Mouse (Mus musculus): ENCODE measurements around the gene Ccdc114. TPM values are rescaled to one million over a fixed set of nuclear protein-coding genes. Genes with fewer than 3 reads are reported as not detected.
"Not testable (repeated sequence)": the region's sequence is repeated elsewhere in the genome, so short reads cannot be mapped to it uniquely, and the experiment has no call there.

Gene Ccdc114
- polyA plus RNA-seq, 1 experiment: 10.2 TPM

DNA sequence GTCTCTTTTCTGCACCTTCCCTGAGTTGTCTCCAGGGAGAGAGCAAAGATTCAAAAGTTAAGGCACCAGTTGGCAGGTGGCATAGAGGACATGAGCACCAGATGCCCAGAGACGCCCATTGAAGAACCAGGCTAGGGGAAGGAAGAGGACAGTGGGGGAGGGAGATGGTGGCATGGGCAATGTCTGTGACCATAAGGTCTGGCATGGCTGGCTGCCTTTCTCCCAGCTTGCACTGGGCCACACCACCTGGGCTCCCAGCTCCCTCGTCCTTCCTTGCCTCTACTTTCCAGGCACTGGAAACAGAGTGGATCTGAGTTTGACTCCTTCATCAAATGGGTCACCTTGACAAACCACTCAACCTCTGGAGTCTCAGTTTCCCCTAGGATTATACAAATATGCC is 31.2 kb upstream of the Ccdc114 start:
- Histone ChIP-seq H3K36me3 (ENCODE audit: control insufficient read depth, insufficient read depth, low read length, poor library complexity, severe bottlenecking) (no peaks in the 10 kb centered on the region), H3K27me3 (ENCODE audit: control insufficient read depth, insufficient read depth, low read length, poor library complexity, severe bottlenecking) (no peaks in the 10 kb centered on the region), H3K9ac (ENCODE audit: low read depth, poor library complexity, severe bottlenecking) (no peak overlapping the region), H3K27ac (ENCODE audit: insufficient read depth, low read length) (no peak overlapping the region), H3K4me1 (ENCODE audit: control insufficient read depth, insufficient read depth, low read length) (no peaks in the 10 kb centered on the region), H3K9me3 (replicated peaks; ENCODE audit: control insufficient read depth, insufficient read depth, low read length, poor library complexity, severe bottlenecking) (no peaks in the 10 kb centered on the region), H3K4me3 (ENCODE audit: low read depth, low read length) (no peak overlapping the region)
- no peak for TF ChIP-seq EP300 (IDR thresholded peaks at IDR 0.05; ENCODE audit: insufficient read depth, low read depth, low read length)
- no peak for TF ChIP-seq POLR2A (IDR thresholded peaks at IDR 0.05; ENCODE audit: insufficient read depth, low read length)
- TF ChIP-seq CTCF (IDR thresholded peaks at IDR 0.05; ENCODE audit: low read depth, low read length): no peak

DNA sequence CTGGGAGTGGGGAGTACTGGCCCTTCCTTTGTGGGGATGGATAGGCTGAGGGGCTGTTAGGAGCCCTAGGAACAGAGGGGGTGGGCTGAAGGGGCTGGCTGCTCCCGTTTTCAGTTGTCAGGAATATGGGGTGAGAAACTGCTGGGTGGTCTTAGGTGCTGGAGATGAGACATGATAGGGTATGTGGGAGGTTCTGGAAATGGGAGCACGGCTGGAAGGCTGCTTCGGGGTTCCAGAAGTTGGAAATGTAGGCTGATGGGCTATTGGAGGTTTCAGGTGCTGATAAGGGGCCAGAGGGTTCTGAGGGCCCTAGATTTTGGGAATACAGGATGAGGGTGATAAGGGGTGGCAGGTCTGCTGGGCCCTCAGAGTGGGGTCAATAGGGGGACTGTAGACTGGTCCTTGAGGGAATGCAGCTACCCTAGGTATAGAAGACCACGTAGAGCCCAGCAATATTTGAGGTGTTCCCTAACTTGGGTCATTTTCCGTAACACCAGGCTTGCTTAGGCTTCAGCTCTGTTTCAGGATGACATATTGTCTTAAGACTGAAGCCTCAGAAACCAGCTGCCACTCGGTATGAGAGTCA is 27.8 kb upstream of the Ccdc114 start:
- no peaks in the 10 kb centered on the region for H3K36me3 ChIP-seq (ENCODE audit: control insufficient read depth, insufficient read depth, low read length, poor library complexity, severe bottlenecking)
- H3K4me3 ChIP-seq (ENCODE audit: low read depth, low read length): peak overlapping the region; percentile 54
- TF ChIP-seq EP300 (IDR thresholded peaks at IDR 0.05; ENCODE audit: insufficient read depth, low read depth, low read length): no peak
- no peak for TF ChIP-seq POLR2A (IDR thresholded peaks at IDR 0.05; ENCODE audit: insufficient read depth, low read length)
- no peak for TF ChIP-seq CTCF (IDR thresholded peaks at IDR 0.05; ENCODE audit: low read depth, low read length)
- peak overlapping the region; percentile 50 for H3K9ac ChIP-seq (ENCODE audit: low read depth, poor library complexity, severe bottlenecking)
- H3K27me3 ChIP-seq (ENCODE audit: control insufficient read depth, insufficient read depth, low read length, poor library complexity, severe bottlenecking): no peaks in the 10 kb centered on the region
- H3K27ac ChIP-seq (ENCODE audit: insufficient read depth, low read length): no peak overlapping the region
- no peaks in the 10 kb centered on the region for H3K4me1 ChIP-seq (ENCODE audit: control insufficient read depth, insufficient read depth, low read length)
- H3K9me3 ChIP-seq (replicated peaks; ENCODE audit: control insufficient read depth, insufficient read depth, low read length, poor library complexity, severe bottlenecking): no peaks in the 10 kb centered on the region

DNA sequence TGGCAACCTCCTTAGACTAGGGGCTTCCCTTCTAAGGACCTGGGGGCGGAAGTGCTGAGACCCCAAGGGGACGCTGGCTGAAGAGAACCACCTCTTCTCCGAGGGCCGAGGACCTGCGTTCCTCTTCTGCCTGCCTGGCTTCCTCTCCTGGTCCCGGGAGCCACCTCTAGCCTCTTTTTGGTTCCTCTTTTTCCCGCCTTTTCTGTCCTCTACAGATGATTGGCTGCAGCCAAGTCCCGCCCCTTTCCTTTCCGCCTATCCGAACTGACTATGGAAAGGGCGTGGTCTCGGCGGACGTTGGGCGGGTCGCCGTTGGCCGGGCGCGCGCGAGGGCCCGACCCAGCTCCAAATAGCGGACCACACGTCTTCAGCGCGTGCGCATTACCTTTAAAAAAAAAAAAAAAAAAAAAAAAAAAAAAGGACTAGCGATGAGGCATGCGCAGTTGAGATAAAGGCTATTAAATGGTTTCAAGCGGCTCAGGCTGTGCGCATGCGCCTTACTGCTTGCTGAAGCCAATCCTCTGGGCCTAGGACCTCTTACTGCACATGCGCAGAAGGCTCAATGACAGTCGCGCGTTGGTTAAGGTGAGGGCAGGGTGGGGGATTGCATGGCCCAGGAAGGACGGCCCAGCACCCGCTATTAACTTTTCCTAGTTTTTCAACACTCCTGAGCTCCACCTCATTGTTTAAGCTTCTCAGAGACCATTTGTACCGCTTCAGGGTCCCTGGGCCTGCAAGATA is 27.2 kb upstream of the Ccdc114 start, which contains the start of the genes Syngr4 and Tmem143:
Gene Syngr4 (minus strand): TSS at position 198 of the 741 bp plus-strand sequence.
Gene Tmem143 (plus strand): TSS at position 425 of the 741 bp plus-strand sequence.
- Histone ChIP-seq H3K27me3 (ENCODE audit: control insufficient read depth, insufficient read depth, low read length, poor library complexity, severe bottlenecking) (no peaks in the 10 kb centered on the region), H3K4me3 (ENCODE audit: low read depth, low read length) (peak within 1 kb of the TSS; percentile 86), H3K36me3 (ENCODE audit: control insufficient read depth, insufficient read depth, low read length, poor library complexity, severe bottlenecking) (no peaks in the 10 kb centered on the region), H3K4me1 (ENCODE audit: control insufficient read depth, insufficient read depth, low read length) (no peaks in the 10 kb centered on the region), H3K27ac (ENCODE audit: insufficient read depth, low read length) (peak within 1 kb of the TSS; percentile 83), H3K9ac (ENCODE audit: low read depth, poor library complexity, severe bottlenecking) (peak within 1 kb of the TSS; percentile 78), H3K9me3 (replicated peaks; ENCODE audit: control insufficient read depth, insufficient read depth, low read length, poor library complexity, severe bottlenecking) (no peaks in the 10 kb centered on the region)
- no peak for TF ChIP-seq CTCF (IDR thresholded peaks at IDR 0.05; ENCODE audit: low read depth, low read length)
- TF ChIP-seq POLR2A (IDR thresholded peaks at IDR 0.05; ENCODE audit: insufficient read depth, low read length): peak; percentile 55

DNA sequence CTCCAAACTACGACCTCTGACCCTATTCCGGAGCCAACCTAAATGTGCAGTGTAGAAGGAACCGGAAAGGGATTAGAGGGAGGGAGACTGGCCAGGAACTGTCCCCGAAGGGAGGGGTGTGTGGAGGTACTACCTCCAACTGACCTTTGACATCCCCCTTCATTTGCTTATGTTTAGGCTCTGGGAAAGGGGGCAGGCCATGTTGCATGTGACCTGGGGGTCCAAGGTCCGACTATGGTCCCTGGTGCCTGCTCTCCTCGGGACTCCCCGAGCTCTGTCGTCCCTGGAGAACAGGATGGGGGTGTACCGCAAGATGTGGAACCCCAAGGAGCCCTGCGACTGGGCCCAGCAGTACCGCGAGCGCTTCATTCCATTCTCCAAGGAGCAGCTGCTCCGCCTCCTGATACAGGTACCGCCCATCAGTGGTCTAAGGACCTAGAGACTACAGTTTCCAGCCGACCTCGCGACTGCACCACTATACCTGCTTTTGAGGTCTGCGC is 26.6 kb upstream of the Ccdc114 start:
- Histone ChIP-seq H3K36me3 (ENCODE audit: control insufficient read depth, insufficient read depth, low read length, poor library complexity, severe bottlenecking) (no peaks in the 10 kb centered on the region), H3K4me3 (ENCODE audit: low read depth, low read length) (peak overlapping the region; percentile 86), H3K9me3 (replicated peaks; ENCODE audit: control insufficient read depth, insufficient read depth, low read length, poor library complexity, severe bottlenecking) (no peaks in the 10 kb centered on the region), H3K27me3 (ENCODE audit: control insufficient read depth, insufficient read depth, low read length, poor library complexity, severe bottlenecking) (no peaks in the 10 kb centered on the region), H3K27ac (ENCODE audit: insufficient read depth, low read length) (peak overlapping the region; percentile 83), H3K4me1 (ENCODE audit: control insufficient read depth, insufficient read depth, low read length) (no peaks in the 10 kb centered on the region), H3K9ac (ENCODE audit: low read depth, poor library complexity, severe bottlenecking) (peak overlapping the region; percentile 78)
- TF ChIP-seq POLR2A (IDR thresholded peaks at IDR 0.05; ENCODE audit: insufficient read depth, low read length): no peak
- no peak for TF ChIP-seq EP300 (IDR thresholded peaks at IDR 0.05; ENCODE audit: insufficient read depth, low read depth, low read length)
- TF ChIP-seq CTCF (IDR thresholded peaks at IDR 0.05; ENCODE audit: low read depth, low read length): no peak

DNA sequence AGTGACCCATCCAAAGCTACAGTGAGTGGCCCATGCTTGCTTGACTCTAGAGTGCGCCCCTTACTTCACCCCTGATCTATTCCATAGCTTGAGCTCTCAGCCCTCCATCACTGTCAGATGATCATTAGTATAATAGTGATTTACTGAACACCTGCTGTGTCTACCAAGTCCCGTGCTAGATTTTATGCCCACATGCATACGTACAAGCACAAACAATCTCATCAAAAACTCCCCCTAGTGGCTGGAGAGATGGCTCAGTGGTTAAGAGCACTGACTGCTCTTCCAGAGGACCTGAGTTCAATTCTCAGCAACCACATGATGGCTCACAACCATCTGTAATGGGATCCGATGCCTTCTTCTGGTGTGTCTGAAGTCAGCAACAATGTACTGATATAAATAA is 25.7 kb upstream of the Ccdc114 start:
- Histone ChIP-seq H3K9ac (ENCODE audit: low read depth, poor library complexity, severe bottlenecking) (peak overlapping the region; percentile 78), H3K27ac (ENCODE audit: insufficient read depth, low read length) (peak overlapping the region; percentile 62), H3K4me3 (ENCODE audit: low read depth, low read length) (peak overlapping the region; percentile 69)
- not testable (repeated sequence) for H3K4me1 ChIP-seq (ENCODE audit: control insufficient read depth, insufficient read depth, low read length); H3K27me3 ChIP-seq (ENCODE audit: control insufficient read depth, insufficient read depth, low read length, poor library complexity, severe bottlenecking); H3K36me3 ChIP-seq (ENCODE audit: control insufficient read depth, insufficient read depth, low read length, poor library complexity, severe bottlenecking); H3K9me3 ChIP-seq (replicated peaks; ENCODE audit: control insufficient read depth, insufficient read depth, low read length, poor library complexity, severe bottlenecking)

DNA sequence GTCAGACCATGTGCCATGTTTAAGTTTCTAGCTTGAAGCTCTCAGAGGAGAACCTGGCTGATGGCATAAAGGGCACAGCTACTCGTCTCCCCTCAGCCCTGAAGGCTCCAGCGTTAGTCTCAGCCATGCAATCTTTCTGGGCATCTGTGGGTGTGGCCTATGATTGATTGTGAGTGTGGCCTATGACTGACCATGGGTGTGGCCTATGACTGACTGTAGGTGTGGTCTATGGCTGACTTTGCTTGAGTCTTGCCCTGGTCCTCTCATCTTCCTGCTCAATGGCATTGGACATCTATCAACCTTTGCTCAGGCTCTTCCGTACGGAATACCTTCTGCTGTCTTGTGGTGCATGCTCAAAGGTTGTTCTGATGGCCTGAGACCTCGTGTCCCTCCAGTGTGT is 22.3 kb upstream of the Ccdc114 start:
- Histone ChIP-seq H3K27me3 (ENCODE audit: control insufficient read depth, insufficient read depth, low read length, poor library complexity, severe bottlenecking) (no peaks in the 10 kb centered on the region), H3K36me3 (ENCODE audit: control insufficient read depth, insufficient read depth, low read length, poor library complexity, severe bottlenecking) (no peaks in the 10 kb centered on the region), H3K27ac (ENCODE audit: insufficient read depth, low read length) (no peak overlapping the region), H3K4me3 (ENCODE audit: low read depth, low read length) (no peak overlapping the region), H3K9ac (ENCODE audit: low read depth, poor library complexity, severe bottlenecking) (no peak overlapping the region), H3K4me1 (ENCODE audit: control insufficient read depth, insufficient read depth, low read length) (no peaks in the 10 kb centered on the region), H3K9me3 (replicated peaks; ENCODE audit: control insufficient read depth, insufficient read depth, low read length, poor library complexity, severe bottlenecking) (no peaks in the 10 kb centered on the region)
- TF ChIP-seq POLR2A (IDR thresholded peaks at IDR 0.05; ENCODE audit: insufficient read depth, low read length) (no peak), CTCF (IDR thresholded peaks at IDR 0.05; ENCODE audit: low read depth, low read length) (no peak), EP300 (IDR thresholded peaks at IDR 0.05; ENCODE audit: insufficient read depth, low read depth, low read length) (no peak)

Measured in ES-Bruce4 (cell line).